Mouse (Mus musculus) layer of hippocampus, adult 8-10 months (tissue): ENCODE measurements around the gene Sox13. TPM values are rescaled to one million over a fixed set of nuclear protein-coding genes. Genes with fewer than 3 reads are reported as not detected.
A peak's percentile ranks its signal among the peaks of the same experiment; 100 is the strongest.

Experiments
- DNase-seq, 2 experiments: peaks; one replicate each; pipeline ENCODE4 v3.0.0; 2022; ENCODE audit warnings: low spot score in 2 of 2
- total RNA-seq, 4 experiments: library from RNA; stranded (reverse); gene quantifications; 2 replicates each; pipeline ENCODE4 v1.2.4; 2022

Gene Sox13
- total RNA-seq, 4 experiments from 2014 or later = 9.3 to 13.7 (median 9.4) TPM

DNA sequence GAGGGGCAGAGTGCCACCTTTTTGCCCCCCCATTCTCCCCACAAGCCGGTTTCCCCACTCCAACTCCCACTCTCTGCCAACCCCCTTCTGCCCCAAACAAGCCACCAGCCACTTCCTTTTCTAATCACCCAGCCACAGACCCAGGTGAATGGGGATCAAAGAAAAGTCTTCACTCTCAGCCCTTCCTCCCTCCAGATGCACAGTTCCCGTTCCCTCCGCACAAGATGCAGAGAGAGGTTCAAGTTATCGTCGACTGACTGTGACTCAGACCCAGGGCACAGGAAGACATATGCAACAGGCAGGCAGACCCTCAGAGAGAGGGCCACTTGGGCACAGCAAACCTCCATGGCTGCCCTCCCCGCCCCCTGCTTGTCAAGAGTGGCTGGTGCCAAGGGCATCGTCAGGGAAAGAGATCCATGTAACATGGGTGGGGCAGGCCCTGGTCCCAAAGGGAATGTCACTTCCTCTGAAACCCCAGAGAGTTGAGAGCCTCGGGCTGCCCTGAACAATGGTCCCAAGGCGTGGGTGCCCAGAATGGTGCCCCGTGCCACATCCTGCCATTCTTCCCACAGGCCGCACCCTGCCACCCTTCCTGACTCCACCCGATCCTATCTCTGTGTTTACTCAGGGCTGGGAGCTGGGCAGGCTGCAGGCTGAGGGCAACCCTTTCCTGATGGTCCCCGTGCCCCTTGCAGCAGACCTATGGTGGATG lies 24.0 kb downstream of the Sox13 start:
- DNase-seq = no peak

DNA sequence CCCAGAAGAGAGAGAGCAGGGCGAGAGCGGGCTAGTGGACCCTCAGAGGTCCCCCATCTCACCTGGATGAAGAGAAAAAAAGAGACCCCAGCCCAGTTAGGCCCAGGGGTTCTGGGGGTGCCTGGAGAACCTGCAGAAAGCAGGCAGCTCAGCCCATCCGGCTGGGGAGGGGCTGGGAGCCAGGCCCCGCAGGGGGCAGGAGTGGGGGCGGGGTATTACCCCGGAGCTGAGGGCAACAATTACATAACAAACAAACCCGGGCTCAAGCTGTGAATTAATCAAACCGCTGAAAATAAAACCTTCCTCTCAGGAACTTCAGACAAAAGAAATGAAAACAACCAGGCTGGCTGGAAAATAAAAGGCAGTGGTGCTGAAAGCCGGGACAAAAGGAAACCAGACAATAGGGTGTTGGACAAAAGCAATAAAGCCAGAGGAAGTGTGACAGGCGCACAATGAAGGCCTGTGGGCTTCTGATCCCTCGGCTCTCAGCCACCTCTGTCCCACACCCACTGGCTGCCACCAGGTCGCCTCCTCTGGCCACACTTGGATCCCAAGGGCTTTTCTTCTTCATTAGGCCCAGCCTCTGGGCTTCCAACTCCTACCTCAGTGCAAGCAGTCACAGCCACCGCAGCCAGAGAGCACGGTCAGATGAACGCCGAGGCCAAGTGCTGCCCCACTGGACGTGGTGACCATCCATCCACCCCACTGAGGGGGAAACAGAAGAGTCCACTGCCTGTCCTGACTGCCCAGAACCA lies 26.5 kb downstream of the Sox13 start:
- peak in 1 of 2 experiments; percentile 39 for DNase-seq

DNA sequence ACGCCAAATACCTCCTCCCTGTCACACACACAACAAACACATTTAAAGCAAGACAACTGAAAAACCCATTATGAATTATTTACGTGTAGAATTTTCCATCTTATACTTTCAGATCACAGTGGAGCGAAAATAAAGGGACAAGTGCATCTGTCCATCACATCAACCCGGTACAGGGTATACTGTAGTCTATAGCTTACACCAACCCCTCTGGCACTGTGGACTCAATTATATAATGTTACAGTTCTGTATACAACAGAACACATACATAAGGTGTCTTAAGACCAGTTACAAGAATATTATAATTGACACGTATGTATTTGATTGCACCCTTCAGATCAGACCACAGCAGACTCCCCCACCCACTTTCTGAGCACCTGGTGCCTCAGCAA lies 27.1 kb downstream of the Sox13 start:
- no peak for DNase-seq

- no peak for DNase-seq
Measured at GRCm38 (mm10) chr1:133396693-133397092, 27.5 kb downstream of the Sox13 start.

GRCm38 (mm10) chr1:133394702-133395101 lies 29.5 kb downstream of the Sox13 start:
- no peak for DNase-seq

DNA sequence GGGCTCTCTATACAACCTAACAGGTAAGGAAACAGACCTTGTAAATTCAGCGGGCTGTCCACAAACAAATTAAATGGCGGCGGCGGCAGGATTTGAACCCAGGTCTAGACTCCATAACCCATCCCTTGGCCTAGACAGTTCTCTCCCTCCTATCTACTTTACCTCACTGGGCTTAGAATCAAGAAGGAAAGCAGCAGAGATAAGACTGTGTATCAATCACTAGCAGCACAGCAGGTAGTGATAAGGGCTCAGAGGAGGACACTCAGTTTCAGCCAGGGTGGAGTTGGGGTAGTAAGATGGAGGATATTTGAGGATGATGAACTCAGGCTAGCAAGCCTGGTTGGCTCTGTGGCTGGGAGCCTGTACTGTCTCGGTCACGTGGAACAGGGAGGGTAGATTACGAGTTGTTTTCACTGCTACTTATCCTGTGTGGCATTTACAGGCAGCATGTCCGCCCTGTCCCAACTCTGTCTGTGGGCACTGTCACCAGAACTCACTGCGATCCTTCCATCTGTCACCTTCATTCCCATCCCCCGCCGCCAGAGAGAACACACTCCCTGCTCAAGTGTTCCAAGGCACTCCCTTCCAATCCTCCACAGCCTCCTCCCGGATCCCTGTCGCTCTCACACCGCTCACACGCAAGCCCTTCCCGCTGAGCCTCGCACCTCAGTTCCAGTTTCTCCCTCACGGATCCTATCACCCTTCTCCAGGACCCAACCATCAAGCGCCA lies 36.5 kb downstream of the Sox13 start:
- DNase-seq = peak in 1 of 2 experiments; percentile 48

- no peak for DNase-seq
Measured at GRCm38 (mm10) chr1:133386209-133386608, 38.0 kb downstream of the Sox13 start.

DNA sequence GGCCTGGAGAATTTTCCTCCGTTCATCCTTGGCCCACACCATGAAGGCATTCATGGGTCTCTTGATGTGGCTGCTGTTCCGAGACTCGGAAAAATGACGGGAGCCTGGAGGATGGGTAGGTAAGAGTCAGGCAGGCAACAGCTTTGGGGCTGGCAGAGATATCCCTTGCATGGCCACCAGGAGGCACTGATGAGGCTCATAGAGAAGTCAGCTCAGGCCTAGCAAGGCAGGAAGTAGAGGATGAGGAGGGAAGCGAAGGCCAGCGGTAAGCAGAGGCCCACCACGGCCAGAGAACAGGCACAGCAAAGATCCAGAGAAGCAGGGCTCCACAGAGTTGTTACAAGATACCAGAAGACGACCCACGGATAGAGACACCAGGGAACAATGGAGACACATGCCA lies 38.7 kb downstream of the Sox13 start:
- peak; percentile 58 to 77 for DNase-seq

DNA sequence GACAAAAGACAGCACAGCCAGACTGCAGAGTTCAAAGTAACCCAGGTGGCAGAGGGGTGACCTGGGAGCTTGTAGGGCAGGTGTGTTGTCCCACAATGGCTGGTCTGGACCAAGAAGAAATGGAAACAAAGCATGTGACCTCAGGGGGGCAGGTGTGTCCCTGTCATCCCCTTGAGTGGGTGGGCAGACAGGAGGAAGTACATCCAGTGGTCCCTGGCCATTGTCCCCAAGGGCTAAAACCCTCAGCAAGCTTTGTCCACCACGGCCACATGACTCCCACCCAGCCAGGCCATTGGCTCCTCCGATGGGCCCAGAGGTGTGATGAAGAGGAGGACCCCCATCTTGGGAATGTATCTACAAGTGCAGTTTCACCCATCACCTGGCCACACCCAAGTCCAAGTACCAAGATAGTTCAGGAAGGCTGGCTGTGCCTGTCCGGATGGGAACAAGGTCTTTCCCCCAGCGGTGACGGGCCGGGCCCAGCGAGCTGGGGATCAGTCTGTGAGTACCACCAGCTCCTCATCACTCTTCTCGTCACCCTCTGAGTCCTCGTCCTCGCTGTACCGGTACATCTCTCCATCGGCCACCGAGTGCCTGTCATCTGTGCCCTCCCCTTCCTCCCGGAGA lies 40.9 kb downstream of the Sox13 start:
- DNase-seq = no peak

DNA sequence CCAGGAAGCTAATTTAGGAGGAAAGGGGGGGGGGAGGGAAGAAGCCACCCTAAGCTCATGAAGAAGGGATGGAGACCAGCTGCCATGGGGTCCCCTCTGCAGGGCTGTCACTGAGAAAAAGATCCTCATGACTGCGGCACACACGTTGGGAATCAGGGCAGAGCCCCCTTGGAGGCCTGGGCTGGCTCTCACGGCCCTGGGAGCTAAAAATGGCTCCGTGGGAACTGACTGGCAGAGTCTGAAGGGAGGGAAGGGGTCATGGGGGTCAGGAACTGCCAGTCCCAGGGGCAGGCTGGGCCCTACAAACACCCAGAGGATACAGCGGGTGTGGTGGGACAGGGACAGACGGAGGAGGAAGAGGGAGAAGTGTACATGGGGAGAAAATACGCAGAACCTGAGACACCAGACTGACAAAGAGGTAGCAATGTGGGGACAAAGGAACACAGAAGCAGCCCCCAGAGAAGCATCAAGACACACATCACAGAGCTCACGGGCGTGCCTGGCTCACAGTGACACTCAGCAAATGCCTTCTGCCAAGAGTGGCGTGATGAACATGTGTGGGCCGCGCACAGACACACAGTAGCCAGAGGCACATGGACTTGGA lies 41.5 kb downstream of the Sox13 start:
- DNase-seq = no peak

GRCm38 (mm10) chr1:133382008-133382407 lies 42.2 kb downstream of the Sox13 start:
- DNase-seq = no peak

GRCm38 (mm10) chr1:133380347-133381065 lies 43.7 kb downstream of the Sox13 start:
- no peak for DNase-seq

GRCm38 (mm10) chr1:133379986-133380320 lies 44.2 kb downstream of the Sox13 start:
- DNase-seq = no peak

DNA sequence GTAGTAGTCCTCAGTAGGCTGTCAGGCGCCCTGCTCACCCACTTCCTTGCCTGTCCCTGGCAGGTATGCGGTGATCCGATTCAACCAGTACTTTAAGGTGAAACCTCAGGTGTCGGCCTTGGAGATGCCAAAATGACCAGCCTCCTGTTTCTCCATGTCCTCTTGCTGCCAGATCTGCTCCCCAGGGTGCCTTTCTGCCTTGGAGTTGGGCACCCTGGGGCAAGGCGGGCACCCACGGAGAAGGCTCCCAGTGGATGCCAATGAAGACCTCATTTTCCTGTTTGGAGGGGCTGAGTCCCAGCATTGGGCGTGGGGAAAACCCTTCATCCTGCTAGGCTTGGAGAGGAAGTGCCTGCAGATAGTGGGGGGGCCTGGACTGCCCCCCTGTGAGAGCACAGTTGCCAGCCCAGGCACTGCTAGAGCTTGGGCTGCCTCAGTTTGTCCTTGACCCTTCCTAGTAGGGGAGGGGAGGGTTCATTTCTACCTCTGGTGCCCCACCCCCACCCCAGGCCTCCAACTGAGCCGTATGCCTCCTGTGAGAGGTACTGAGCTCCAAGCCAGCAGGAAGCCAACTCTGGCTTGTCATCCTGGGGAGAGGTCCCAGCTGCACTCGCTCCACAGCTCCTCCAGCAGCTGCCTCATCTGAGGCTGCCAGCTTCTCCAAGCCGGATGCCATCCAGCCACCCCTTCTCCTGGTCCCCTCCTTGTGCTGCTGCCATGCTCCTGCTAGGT lies 44.8 kb downstream of the Sox13 start:
- DNase-seq = no peak

GRCm38 (mm10) chr1:133377547-133377946 lies 46.6 kb downstream of the Sox13 start:
- no peak for DNase-seq

- no peak for DNase-seq
Measured at GRCm38 (mm10) chr1:133375696-133376346, 48.4 kb downstream of the Sox13 start.

- DNase-seq = no peak
Measured at GRCm38 (mm10) chr1:133372113-133372512, 52.1 kb downstream of the Sox13 start.

GRCm38 (mm10) chr1:133371431-133371830 lies 52.7 kb downstream of the Sox13 start:
- no peak for DNase-seq

- DNase-seq = no peak
Measured at GRCm38 (mm10) chr1:133370352-133370751, 53.8 kb downstream of the Sox13 start.

- no peak for DNase-seq
Measured at GRCm38 (mm10) chr1:133368644-133369043, 55.5 kb downstream of the Sox13 start.
